Mouse (Mus musculus) liver, embryonic 14.5 days (tissue): Measurements from ENCODE around the gene Zc3h6.

Experiments used
- CTCF ChIP-seq: IDR thresholded peaks from 2 replicates; pipeline ENCODE4 v1.5.1; 2016; ENCODE audit warnings: antibody characterized with exemption, low read depth, control low read depth
- EP300 ChIP-seq: IDR thresholded peaks from 2 replicates; pipeline ENCODE4 v1.6.1; 2016; ENCODE audit warnings: antibody characterized with exemption, low read depth

DNA sequence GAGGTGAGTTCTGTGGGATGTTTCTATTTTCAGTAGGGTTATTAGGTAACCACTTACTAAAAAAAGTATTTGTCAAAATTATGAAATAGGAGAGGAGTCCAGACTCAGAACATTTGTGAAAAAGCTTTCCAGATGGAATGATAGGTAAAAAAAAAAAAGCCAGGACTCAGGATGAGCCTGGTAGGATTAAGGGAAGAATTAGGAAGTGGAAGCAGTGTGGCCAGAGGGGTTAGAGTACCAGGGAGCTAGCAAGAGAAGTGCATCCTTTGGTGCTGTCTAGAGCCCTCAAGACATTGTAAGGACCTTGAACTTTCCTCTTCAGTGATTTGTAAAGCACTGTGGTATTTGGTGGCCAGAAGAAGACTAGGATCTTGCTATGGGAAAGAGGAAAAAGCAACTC, 5.1 kb downstream of the Zc3h6 start:
- TF ChIP-seq CTCF (no peak), EP300 (no peak)
